Mouse (Mus musculus) megakaryocyte-erythroid progenitor cell, adult 5 weeks (primary cell): Measurements from ENCODE around the gene Ninl. TPM values are rescaled to one million over a fixed set of nuclear protein-coding genes. Genes with fewer than 3 reads are reported as not detected.

Experiments
- polyA plus RNA-seq: library from polyadenylated mRNA; stranded (reverse); fragments of >175 nt; gene quantifications from 2 replicates; pipeline ENCODE4 v1.2.3, GENCODE M21; 2012

Gene Ninl
- 1.6 and 2.2 TPM in 2 replicates for polyA plus RNA-seq

GRCm38 (mm10) chr2:151039232-151039695, at the start of gene Ninl, which contains the start of gene Nanp:
Gene Ninl, minus strand, starts transcription at chr2:151039382.
Gene Nanp, minus strand, starts transcription at chr2:151039398.

GRCm38 (mm10) chr2:150904936-150905450, 134.2 kb downstream of the Ninl start, which contains the start of gene Gins1:
Gene Gins1, plus strand, starts transcription at chr2:150905400.

GRCm38 (mm10) chr2:150904272-150904935, 134.8 kb downstream of the Ninl start, which contains the start of gene Abhd12:
Gene Abhd12, minus strand, starts transcription at chr2:150904741.

Other genes starting within 250 kb of the Ninl start
- gene Abhd12, start 134.6 kb downstream of the Ninl start, polyA plus RNA-seq: 45.8 and 49.3 TPM in 2 replicates
- 23.1 and 27.0 TPM in 2 replicates for gene Gins1, start 134.0 kb downstream of the Ninl start, polyA plus RNA-seq
- gene Nanp, start within 50 bp of the Ninl start, polyA plus RNA-seq: 9.7 and 13.9 TPM in 2 replicates
- gene Gm14151, start 53.0 kb upstream of the Ninl start, polyA plus RNA-seq: not detected in 2 replicates
- not detected in 2 replicates for gene Gm14147, start 58.9 kb upstream of the Ninl start, polyA plus RNA-seq